In genomic region chr5:49523997-49524393, GRCm38 (mm10) we compare ENCODE assay signal across 9 mouse cellular contexts. TPM values are rescaled to one million over a fixed set of nuclear protein-coding genes. Genes with fewer than 3 reads are reported as not detected.
DNase-seq lines count a peak whose midpoint lies in the region; ATAC-seq lines count a peak whose summit lies in the region.
"Had no signal": no experiment of that assay in that cellular context is flagged by ENCODE, and none has a peak within 500 bp of the region (broad histone marks: within the 10 kb centered on the region; RNA-seq: fewer than 3 reads in every experiment).

No protein-coding gene starts in this region.

- peaks cover 4% of the 10 kb centered on the region; the same call in 1 of the 2 replicates for H3K4me1 ChIP-seq in kidney, embryonic 16.5 days (ENCODE audit: insufficient read depth, low read length)
- no peaks in the 10 kb centered on the region for H3K4me1 ChIP-seq in embryonic facial prominence, embryonic 11.5 days (ENCODE audit: control insufficient read depth, insufficient read depth, low read length)
- no peaks in the 10 kb centered on the region for H3K4me1 ChIP-seq in hindbrain, embryonic 11.5 days (replicated peaks; ENCODE audit: control insufficient read depth, insufficient read depth, low read length)
- H3K4me1 ChIP-seq in midbrain, embryonic 14.5 days (ENCODE audit: control insufficient read depth, insufficient read depth, low read length): no peaks in the 10 kb centered on the region
- H3K4me1 ChIP-seq: liver, embryonic 13.5 days had no signal

- peaks cover 30% of the 10 kb centered on the region for H3K27me3 ChIP-seq in kidney, embryonic 16.5 days (ENCODE audit: insufficient read depth, low read length)
- H3K27me3 ChIP-seq in embryonic facial prominence, embryonic 11.5 days (ENCODE audit: control insufficient read depth, insufficient read depth, low read length): peaks cover 13% of the 10 kb centered on the region
- H3K27me3 ChIP-seq in hindbrain, embryonic 11.5 days (ENCODE audit: control insufficient read depth, insufficient read depth, low read length): 0 out of 2 replicates have a peak, but pooled peaks cover 2% of the 10 kb centered on the region
- H3K27me3 ChIP-seq in midbrain, embryonic 14.5 days (ENCODE audit: control insufficient read depth, insufficient read depth, low read length): peaks cover 9% of the 10 kb centered on the region; the same call in 1 of the 2 replicates

- peak overlapping the region; percentile 76 for H3K4me2 ChIP-seq in kidney, embryonic 16.5 days (replicated peaks; ENCODE audit: low read depth, low read length)
- peak overlapping the region; percentile 92 for H3K4me2 ChIP-seq in embryonic facial prominence, embryonic 11.5 days (ENCODE audit: low read depth, low read length)
- peak overlapping the region; percentile 98 for H3K4me2 ChIP-seq in hindbrain, embryonic 11.5 days (replicated peaks; ENCODE audit: low read depth, low read length)
- H3K4me2 ChIP-seq in midbrain, embryonic 14.5 days (ENCODE audit: low read length): peak overlapping the region; percentile 82

- no peaks in the 10 kb centered on the region for H3K36me3 ChIP-seq in kidney, embryonic 16.5 days (ENCODE audit: insufficient read depth, low read length)
- no peaks in the 10 kb centered on the region for H3K36me3 ChIP-seq in embryonic facial prominence, embryonic 11.5 days (replicated peaks; ENCODE audit: control insufficient read depth, insufficient read depth, low read depth, low read length)
- no peaks in the 10 kb centered on the region for H3K36me3 ChIP-seq in hindbrain, embryonic 11.5 days (ENCODE audit: control insufficient read depth, insufficient read depth, low read length)
- H3K36me3 ChIP-seq in midbrain, embryonic 14.5 days (ENCODE audit: control insufficient read depth, insufficient read depth, low read length): no peaks in the 10 kb centered on the region
- H3K36me3 ChIP-seq: liver, embryonic 13.5 days had no signal

- no peaks in the 10 kb centered on the region for H3K9me3 ChIP-seq in kidney, embryonic 16.5 days (ENCODE audit: low read length)
- no peaks in the 10 kb centered on the region for H3K9me3 ChIP-seq in embryonic facial prominence, embryonic 11.5 days (replicated peaks; ENCODE audit: control insufficient read depth, low read length)
- no peaks in the 10 kb centered on the region for H3K9me3 ChIP-seq in hindbrain, embryonic 11.5 days (ENCODE audit: control insufficient read depth, low read length)
- no peaks in the 10 kb centered on the region for H3K9me3 ChIP-seq in midbrain, embryonic 14.5 days (ENCODE audit: control insufficient read depth, low read length)
- H3K9me3 ChIP-seq: liver, embryonic 13.5 days had no signal

- H3K4me3 ChIP-seq in kidney, embryonic 16.5 days (ENCODE audit: low read length): peak overlapping the region; percentile 51
- peak overlapping the region; percentile 50 for H3K4me3 ChIP-seq in embryonic facial prominence, embryonic 11.5 days (ENCODE audit: low read depth, low read length)
- H3K4me3 ChIP-seq in hindbrain, embryonic 11.5 days (ENCODE audit: low read depth, low read length): peak overlapping the region; percentile 45
- peak overlapping the region; percentile 48 for H3K4me3 ChIP-seq in midbrain, embryonic 14.5 days (replicated peaks; ENCODE audit: low read depth, low read length)

- WGBS in kidney, embryonic 16.5 days: 7% methylated on average over 11 of the region's 11 CpGs
- WGBS in embryonic facial prominence, embryonic 11.5 days: 5% methylated on average over 11 of the region's 11 CpGs
- WGBS in hindbrain, embryonic 11.5 days: 11% methylated on average over 11 of the region's 11 CpGs
- WGBS in midbrain, embryonic 14.5 days: 7% methylated on average over 11 of the region's 11 CpGs

- DNase-seq in kidney, postnatal 10 days: no peak
- DNase-seq in embryonic facial prominence, embryonic 11.5 days (ENCODE audit: low spot score): no peak
- DNase-seq in hindbrain, embryonic 11.5 days (ENCODE audit: low spot score): no peak
- DNase-seq in midbrain, embryonic 14.5 days: peak; percentile 33
- DNase-seq in cerebellum, adult 11-12 months: no peak
- no peak for DNase-seq in layer of hippocampus, postnatal 10 days (ENCODE audit: low spot score in 2 of 2)
- DNase-seq: liver, embryonic 13.5 days had no signal

- no peak for ATAC-seq in kidney, embryonic 16.5 days (ENCODE audit: low FRiP score, low TSS enrichment)
- no peak for ATAC-seq in embryonic facial prominence, embryonic 11.5 days (replicated peaks; ENCODE audit: insufficient number of reproducible peaks, low FRiP score, low TSS enrichment, low read depth)
- no peak for ATAC-seq in hindbrain, embryonic 11.5 days (ENCODE audit: low FRiP score)
- ATAC-seq in midbrain, embryonic 14.5 days (ENCODE audit: low FRiP score, low TSS enrichment): no peak; the same call in 1 of the 2 replicates
- ATAC-seq in erythroblast, adult 5-6 weeks (replicated peaks; ENCODE audit: low FRiP score, poor library complexity, severe bottlenecking): no peak

- no peak overlapping the region for H3K27ac ChIP-seq in kidney, embryonic 16.5 days (ENCODE audit: low read length)
- no peak overlapping the region for H3K27ac ChIP-seq in embryonic facial prominence, embryonic 11.5 days (replicated peaks; ENCODE audit: low read depth, low read length)
- H3K27ac ChIP-seq in hindbrain, embryonic 11.5 days (ENCODE audit: low read depth, low read length): no peak overlapping the region
- H3K27ac ChIP-seq in midbrain, embryonic 14.5 days (replicated peaks; ENCODE audit: low read depth, low read length): no peak overlapping the region
- H3K27ac ChIP-seq: liver, embryonic 13.5 days had no signal

- H3K9ac ChIP-seq in kidney, embryonic 16.5 days (replicated peaks; ENCODE audit: low read length): no peak overlapping the region
- no peak overlapping the region for H3K9ac ChIP-seq in embryonic facial prominence, embryonic 11.5 days (replicated peaks; ENCODE audit: low read length)
- no peak overlapping the region for H3K9ac ChIP-seq in hindbrain, embryonic 11.5 days (ENCODE audit: low read depth, low read length)
- H3K9ac ChIP-seq in midbrain, embryonic 14.5 days (replicated peaks; ENCODE audit: low read length): peak overlapping the region; percentile 57
- H3K9ac ChIP-seq: liver, embryonic 13.5 days had no signal

RNA-seq across cellular contexts. Expression of gene Kcnip4, which starts 0.7 kb away (rescaled TPM):
- 0.65 and 0.92 TPM in 2 replicates for polyA plus RNA-seq in kidney, embryonic 16.5 days (2015; fragmentation: Nextera tagmentation; extraction: Ambion mirVana)
- 1.9 and 2.9 TPM in 2 replicates for polyA plus RNA-seq in embryonic facial prominence, embryonic 11.5 days (2014; fragmentation: Nextera tagmentation; extraction: Ambion mirVana)
- 3.9 and 4.2 TPM in 2 replicates for polyA plus RNA-seq in hindbrain, embryonic 11.5 days (2014; fragmentation: Nextera tagmentation; extraction: Ambion mirVana)
- polyA plus RNA-seq in midbrain, embryonic 14.5 days (2014; fragmentation: Nextera tagmentation; extraction: Ambion mirVana): 17.9 and 18.6 TPM in 2 replicates
- total RNA-seq in erythroblast, adult 5-6 weeks (2015; ENCODE audit: low replicate concordance): not detected in 2 replicates
- not detected in 2 replicates for total RNA-seq in erythroblast, adult 5-6 weeks (2017; ENCODE audit: low replicate concordance)
- total RNA-seq in layer of hippocampus, postnatal 10 days (2021): 10 to 100 TPM; 34.6 to 38.1 TPM
